Comparison of ENCODE assay signal across 35 mouse cellular contexts in the genomic region with DNA sequence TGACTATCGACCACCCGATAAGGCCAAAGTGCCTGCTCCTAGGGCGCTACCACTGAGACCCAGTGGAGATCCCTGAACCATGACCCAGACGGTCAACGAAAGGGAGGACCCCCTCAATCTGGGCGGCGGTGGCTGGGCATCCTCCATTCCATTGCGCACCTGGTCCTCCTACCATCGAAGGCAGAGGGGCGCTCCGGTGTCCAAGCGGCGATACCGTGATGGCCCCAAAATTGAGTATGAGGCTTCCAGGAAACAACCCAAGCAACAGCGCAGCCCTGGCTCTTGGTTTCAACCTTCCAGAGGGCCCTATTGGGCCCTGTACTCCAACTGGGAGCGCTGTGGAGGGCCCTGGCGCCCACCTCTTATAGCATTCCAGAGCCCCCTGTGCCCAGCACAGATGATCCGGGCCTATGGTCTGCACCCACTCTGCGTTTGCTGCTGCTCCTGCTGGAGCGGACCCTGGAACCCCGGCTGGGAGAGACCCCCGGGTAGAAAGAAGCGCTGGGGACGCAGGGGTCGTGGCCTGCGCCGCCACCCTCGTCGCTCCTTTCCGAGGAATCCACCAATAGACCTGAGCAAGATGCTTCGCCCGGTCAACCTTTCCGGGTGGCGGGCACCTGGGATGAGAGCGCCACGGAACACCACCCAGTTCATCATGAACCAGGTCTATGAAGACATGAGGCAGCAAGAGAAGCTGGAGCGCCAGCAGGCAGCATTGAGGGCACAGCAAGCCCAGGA. TPM values are rescaled to one million over a fixed set of nuclear protein-coding genes. Genes with fewer than 3 reads are reported as not detected.
DNase-seq lines count a peak whose midpoint lies in the region; ATAC-seq and TF ChIP-seq lines count a peak whose summit lies in the region.
"Had no signal": no experiment of that assay in that cellular context is flagged by ENCODE, and none has a peak within 500 bp of the region (broad histone marks: within the 10 kb centered on the region; RNA-seq: fewer than 3 reads in every experiment).

No protein-coding gene starts in this region.

- no peaks in the 10 kb centered on the region for H3K27me3 ChIP-seq in liver, embryonic 14.5 days (ENCODE audit: control insufficient read depth, insufficient read depth, low read length)
- peaks cover 25% of the 10 kb centered on the region for H3K27me3 ChIP-seq in E14TG2a.4 (ENCODE audit: insufficient read depth, low read length)
- no peaks in the 10 kb centered on the region for H3K27me3 ChIP-seq in intestine, embryonic 16.5 days (replicated peaks; ENCODE audit: control insufficient read depth, insufficient read depth, low read length)
- H3K27me3 ChIP-seq: forebrain, embryonic 13.5 days; heart, embryonic 13.5 days; limb, embryonic 15.5 days; neural tube, embryonic 13.5 days had no signal

- TF ChIP-seq EP300 in liver, embryonic 14.5 days (IDR thresholded peaks at IDR 0.05; ENCODE audit: low read depth) = no peak

- H3K27ac ChIP-seq in gastrocnemius, adult 2 months = peak overlapping the region; percentile 35; the same call in 1 of the 2 replicates
- H3K27ac ChIP-seq in liver, embryonic 14.5 days = no peak overlapping the region
- no peak overlapping the region for H3K27ac ChIP-seq in intestine, embryonic 16.5 days (ENCODE audit: low read length)
- H3K27ac ChIP-seq: forebrain, embryonic 13.5 days; heart, embryonic 13.5 days; hindbrain, embryonic 10.5 days; hindbrain, postnatal 0 days; limb, embryonic 10.5 days; limb, embryonic 15.5 days; neural tube, embryonic 13.5 days; stomach, postnatal 0 days had no signal

- no peaks in the 10 kb centered on the region; the same call in 1 of the 2 replicates for H3K9me3 ChIP-seq in liver, embryonic 14.5 days (ENCODE audit: control insufficient read depth, low read length)
- peaks cover 44% of the 10 kb centered on the region for H3K9me3 ChIP-seq in E14TG2a.4 (ENCODE audit: low read length)
- 0 out of 2 replicates have a peak, but pooled peaks cover 4% of the 10 kb centered on the region for H3K9me3 ChIP-seq in intestine, embryonic 16.5 days (ENCODE audit: control insufficient read depth, low read length)
- H3K9me3 ChIP-seq: limb, embryonic 10.5 days had no signal

- ATAC-seq in liver, embryonic 14.5 days (ENCODE audit: insufficient read depth) = 0 out of 2 replicates have a peak, but pooled peaks have one; percentile 28
- ATAC-seq in monocyte, adult 5-6 weeks (replicated peaks; ENCODE audit: insufficient number of reproducible peaks, low FRiP score, low TSS enrichment, poor library complexity, severe bottlenecking) = 0 out of 2 replicates have a peak, but pooled peaks have one; percentile 35
- ATAC-seq in intestine, embryonic 16.5 days = no peak
- ATAC-seq: forebrain, embryonic 13.5 days; hindbrain, postnatal 0 days; intestine, postnatal 0 days; liver, postnatal 0 days had no signal

- no peaks in the 10 kb centered on the region for H3K36me3 ChIP-seq in liver, embryonic 14.5 days (replicated peaks; ENCODE audit: control insufficient read depth, insufficient read depth, low read depth)
- H3K36me3 ChIP-seq in E14TG2a.4 (ENCODE audit: insufficient read depth, low read length) = no peaks in the 10 kb centered on the region
- no peaks in the 10 kb centered on the region for H3K36me3 ChIP-seq in intestine, embryonic 16.5 days (ENCODE audit: control insufficient read depth, insufficient read depth, low read length)
- H3K36me3 ChIP-seq: heart, embryonic 13.5 days; hindbrain, embryonic 10.5 days; limb, embryonic 10.5 days; limb, embryonic 15.5 days; neural tube, embryonic 13.5 days had no signal

- intact Hi-C loops in gastrocnemius, adult 2 months (cut with DNase I) = no loop called here
- intact Hi-C loops in gastrocnemius, postnatal 36 days (cut with DNase I) = no loop called here

- H3K4me2 ChIP-seq in liver, embryonic 14.5 days (ENCODE audit: low read depth) = no peak overlapping the region
- H3K4me2 ChIP-seq in intestine, embryonic 16.5 days (ENCODE audit: low read depth, low read length) = no peak overlapping the region
- H3K4me2 ChIP-seq: forebrain, embryonic 13.5 days; limb, embryonic 15.5 days; neural tube, embryonic 13.5 days had no signal

- WGBS in liver, embryonic 14.5 days (ENCODE audit: insufficient replicate concordance) = 76% methylated on average over 37 of the region's 37 CpGs
- 92% methylated on average over 37 of the region's 37 CpGs for WGBS in intestine, embryonic 16.5 days

- no peak for TF ChIP-seq CTCF in gastrocnemius, adult 2 months (IDR thresholded peaks at IDR 0.05)
- TF ChIP-seq CTCF in liver, embryonic 14.5 days (IDR thresholded peaks at IDR 0.05; ENCODE audit: low read depth) = no peak
- no peak for TF ChIP-seq CTCF in E14TG2a.4 (conservative IDR thresholded peaks at IDR 0.05; ENCODE audit: low read length)

- H3K4me1 ChIP-seq in liver, embryonic 14.5 days (replicated peaks; ENCODE audit: control insufficient read depth in 2 of 2, insufficient read depth in 2 of 2, low read length in 1 of 2) = no peaks in the 10 kb centered on the region
- H3K4me1 ChIP-seq in E14TG2a.4 (replicated peaks; ENCODE audit: low read depth, low read length) = peaks cover 7% of the 10 kb centered on the region; the same call in 1 of the 2 replicates
- H3K4me1 ChIP-seq in intestine, embryonic 16.5 days (ENCODE audit: control insufficient read depth, insufficient read depth, low read length) = no peaks in the 10 kb centered on the region
- H3K4me1 ChIP-seq: forebrain, embryonic 13.5 days; heart, embryonic 13.5 days; hindbrain, embryonic 10.5 days; limb, embryonic 15.5 days; neural tube, embryonic 13.5 days had no signal

- H3K9ac ChIP-seq in liver, embryonic 14.5 days (replicated peaks) = no peak overlapping the region
- no peak overlapping the region for H3K9ac ChIP-seq in intestine, embryonic 16.5 days (ENCODE audit: low read depth, low read length)
- H3K9ac ChIP-seq: forebrain, embryonic 13.5 days; heart, embryonic 13.5 days; limb, embryonic 15.5 days; liver, postnatal 0 days; neural tube, embryonic 13.5 days had no signal

- no peak overlapping the region for H3K4me3 ChIP-seq in gastrocnemius, adult 2 months
- H3K4me3 ChIP-seq in liver, embryonic 14.5 days (ENCODE audit: insufficient read depth in 1 of 2, low read depth in 2 of 2, low read length in 2 of 2) = no peak overlapping the region
- H3K4me3 ChIP-seq in E14TG2a.4 (replicated peaks; ENCODE audit: low read length) = peak overlapping the region; percentile 70
- no peak overlapping the region for H3K4me3 ChIP-seq in intestine, embryonic 16.5 days (ENCODE audit: low read length)
- H3K4me3 ChIP-seq: forebrain, embryonic 13.5 days; heart, embryonic 13.5 days; hindbrain, embryonic 10.5 days; limb, embryonic 10.5 days; limb, embryonic 15.5 days; neural tube, embryonic 13.5 days had no signal

- DNase-seq in gastrocnemius, adult 2 months = peak; percentile 16
- DNase-seq in gastrocnemius, postnatal 36 days = no peak
- no peak for DNase-seq in liver, embryonic 14.5 days (ENCODE audit: low read depth in 3 of 3, low spot score in 3 of 3)
- no peak for DNase-seq in liver
- DNase-seq: adrenal gland, adult 8-10 months; cerebellum, adult 8-10 months; cerebellum, postnatal 36 days; heart, postnatal 14 days; kidney, adult 9 months; kidney, postnatal 10 days; layer of hippocampus, postnatal 36 days; liver, postnatal 0 days; lung, postnatal 36 days; right cerebral cortex, postnatal 4 days had no signal

RNA-seq across cellular contexts. Expression of a gene that starts 0.7 kb away (rescaled TPM):
- total RNA-seq in gastrocnemius, adult 2 months (2021) = not detected
- not detected for total RNA-seq in gastrocnemius, postnatal 36 days (2021)
- polyA plus RNA-seq in liver, embryonic 14.5 days (2012; rRNA removed) = not detected in 2 replicates
- not detected in 2 replicates for polyA plus RNA-seq in liver, embryonic 14.5 days (2014; fragmentation: Nextera tagmentation; extraction: Ambion mirVana)
- total RNA-seq in monocyte, adult 5-6 weeks (2017) = not detected in 3 replicates
- not detected in 2 replicates for polyA plus RNA-seq in intestine, embryonic 16.5 days (2015; fragmentation: Nextera tagmentation; extraction: Ambion mirVana)
- total RNA-seq: adrenal gland, adult 8-10 months; adrenal gland, postnatal 4 days; gastrocnemius, postnatal 4 days; heart, adult 8-10 months; heart, postnatal 14 days; hindbrain, postnatal 0 days; layer of hippocampus, postnatal 36 days; megakaryocyte-erythroid progenitor cell, adult 5-6 weeks; midbrain, postnatal 0 days had no signal
- polyA plus RNA-seq: embryonic facial prominence, embryonic 11.5 days; forebrain, embryonic 13.5 days; heart, embryonic 13.5 days; hindbrain, embryonic 10.5 days; hindbrain, postnatal 0 days; intestine, postnatal 0 days; large intestine, adult 2 months; limb, embryonic 10.5 days; limb, embryonic 15.5 days; liver, postnatal 0 days; lung, embryonic 16.5 days; midbrain, postnatal 0 days; neural tube, embryonic 13.5 days; spleen, adult 2 months; stomach, postnatal 0 days had no signal

RNA-seq across cellular contexts. Expression of a gene that starts 33.0 kb away (rescaled TPM):
- total RNA-seq in gastrocnemius, adult 2 months (2021) = not detected
- not detected for total RNA-seq in gastrocnemius, postnatal 36 days (2021)
- polyA plus RNA-seq in liver, embryonic 14.5 days (2012; rRNA removed) = not detected in 2 replicates
- polyA plus RNA-seq in liver, embryonic 14.5 days (2014; fragmentation: Nextera tagmentation; extraction: Ambion mirVana) = not detected in 2 replicates
- total RNA-seq in monocyte, adult 5-6 weeks (2017) = not detected in 3 replicates
- not detected in 2 replicates for polyA plus RNA-seq in intestine, embryonic 16.5 days (2015; fragmentation: Nextera tagmentation; extraction: Ambion mirVana)
- total RNA-seq: adrenal gland, adult 8-10 months; adrenal gland, postnatal 4 days; gastrocnemius, postnatal 4 days; heart, adult 8-10 months; heart, postnatal 14 days; hindbrain, postnatal 0 days; megakaryocyte-erythroid progenitor cell, adult 5-6 weeks had no signal
- polyA plus RNA-seq: embryonic facial prominence, embryonic 11.5 days; forebrain, embryonic 13.5 days; heart, embryonic 13.5 days; hindbrain, embryonic 10.5 days; hindbrain, postnatal 0 days; intestine, postnatal 0 days; large intestine, adult 2 months; limb, embryonic 10.5 days; limb, embryonic 15.5 days; liver, postnatal 0 days; lung, embryonic 16.5 days; midbrain, postnatal 0 days; neural tube, embryonic 13.5 days; spleen, adult 2 months; stomach, postnatal 0 days had no signal

RNA-seq across cellular contexts. Expression of a gene that starts 49.7 kb away (rescaled TPM):
- total RNA-seq in gastrocnemius, adult 2 months (2021) = under 1 TPM in 1 of 2 experiments, not detected in 1; 0.14 TPM
- under 1 TPM in 1 of 2 experiments, not detected in 1; 0.15 TPM for total RNA-seq in gastrocnemius, postnatal 36 days (2021)
- polyA plus RNA-seq in liver, embryonic 14.5 days (2012; rRNA removed) = not detected in 2 replicates
- not detected in 2 replicates for polyA plus RNA-seq in liver, embryonic 14.5 days (2014; fragmentation: Nextera tagmentation; extraction: Ambion mirVana)
- not detected in 3 replicates for total RNA-seq in monocyte, adult 5-6 weeks (2017)
- 0.22 and 0.24 TPM in 2 replicates for polyA plus RNA-seq in intestine, embryonic 16.5 days (2015; fragmentation: Nextera tagmentation; extraction: Ambion mirVana)
- total RNA-seq: layer of hippocampus, postnatal 36 days; megakaryocyte-erythroid progenitor cell, adult 5-6 weeks had no signal
- polyA plus RNA-seq: liver, postnatal 0 days; spleen, adult 2 months had no signal
